Mouse (Mus musculus) olfactory bulb, adult 2 months (tissue): ENCODE results near the gene Pid1.

Experiments
- CTCF ChIP-seq: fragments of 200-500 bp; IDR thresholded peaks from 2 replicates; pipeline ENCODE4 v1.5.1; 2012; ENCODE audit warnings: low read depth, mild to moderate bottlenecking, low read length, moderate library complexity; ENCODE audit not compliant: insufficient read depth
- POLR2A ChIP-seq: fragments of 200-500 bp; IDR thresholded peaks from 2 replicates; pipeline ENCODE4 v1.6.1; 2012; ENCODE audit warnings: mild to moderate bottlenecking, low read depth, low read length, moderate library complexity; ENCODE audit not compliant: insufficient read depth

GRCm38 (mm10) chr1:84128510-84128909, 235.5 kb downstream of the Pid1 start:
- TF ChIP-seq CTCF, result no peak
- TF ChIP-seq POLR2A, result no peak
